Mouse (Mus musculus): ENCODE data around the gene Ralgps1. TPM values are rescaled to one million over a fixed set of nuclear protein-coding genes. Genes with fewer than 3 reads are reported as not detected.
"Not testable (repeated sequence)": the region's sequence is repeated elsewhere in the genome, so short reads cannot be mapped to it uniquely, and the experiment has no call there.

Ralgps1 gene
- polyA plus RNA-seq, 1 experiment: 0.53 TPM

- Histone ChIP-seq H3K27me3 (replicated peaks) (peaks cover 57% of the 10 kb centered on the region), H3K9me3 (no peaks in the 10 kb centered on the region), H3K36me3 (replicated peaks; ENCODE audit: low read length) (no peaks in the 10 kb centered on the region), H3K4me1 (peaks cover 33% of the 10 kb centered on the region), H3K4me3 (replicated peaks) (peak overlapping the region; percentile 50)
- TF ChIP-seq GATA1 (IDR thresholded peaks at IDR 0.05; ENCODE audit: borderline replicate concordance, low read length) (no peak), FLI1 (IDR thresholded peaks at IDR 0.05; ENCODE audit: low read length) (no peak)
Observed at GRCm38 (mm10) chr2:33129005-33129404, 242.3 kb downstream of the Ralgps1 start.

- Histone ChIP-seq H3K4me3 (replicated peaks) (no peak overlapping the region), H3K27me3 (replicated peaks) (peaks cover 52% of the 10 kb centered on the region), H3K9me3 (no peaks in the 10 kb centered on the region), H3K4me1 (peaks cover 26% of the 10 kb centered on the region), H3K36me3 (replicated peaks; ENCODE audit: low read length) (no peaks in the 10 kb centered on the region)
- TF ChIP-seq FLI1 (IDR thresholded peaks at IDR 0.05; ENCODE audit: low read length): no peak
- TF ChIP-seq GATA1 (IDR thresholded peaks at IDR 0.05; ENCODE audit: borderline replicate concordance, low read length): no peak
Observed at GRCm38 (mm10) chr2:33127271-33127670, 244.0 kb downstream of the Ralgps1 start.

GRCm38 (mm10) chr2:33122856-33123255 lies 248.4 kb downstream of the Ralgps1 start:
- no peak for TF ChIP-seq FLI1 (IDR thresholded peaks at IDR 0.05; ENCODE audit: low read length)
- no peak for TF ChIP-seq GATA1 (IDR thresholded peaks at IDR 0.05; ENCODE audit: borderline replicate concordance, low read length)
- no peaks in the 10 kb centered on the region for H3K9me3 ChIP-seq
- H3K4me1 ChIP-seq: no peaks in the 10 kb centered on the region
- H3K27me3 ChIP-seq (replicated peaks): peaks cover 49% of the 10 kb centered on the region
- H3K36me3 ChIP-seq (replicated peaks; ENCODE audit: low read length): no peaks in the 10 kb centered on the region
- H3K4me3 ChIP-seq (replicated peaks): no peak overlapping the region

- H3K4me3 ChIP-seq (replicated peaks): no peak overlapping the region
- H3K27me3 ChIP-seq (replicated peaks): peaks cover 48% of the 10 kb centered on the region
- TF ChIP-seq FLI1 (IDR thresholded peaks at IDR 0.05; ENCODE audit: low read length) (no peak), GATA1 (IDR thresholded peaks at IDR 0.05; ENCODE audit: borderline replicate concordance, low read length) (no peak)
- no peaks in the 10 kb centered on the region for H3K36me3 ChIP-seq (replicated peaks; ENCODE audit: low read length)
- H3K4me1 ChIP-seq: no peaks in the 10 kb centered on the region
- H3K9me3 ChIP-seq: no peaks in the 10 kb centered on the region
Observed at GRCm38 (mm10) chr2:33100536-33100935, 270.8 kb downstream of the Ralgps1 start.

- not testable (repeated sequence) for H3K4me1 ChIP-seq; H3K36me3 ChIP-seq (replicated peaks; ENCODE audit: low read length); H3K4me3 ChIP-seq (replicated peaks); H3K9me3 ChIP-seq
- H3K27me3 ChIP-seq (replicated peaks): peaks cover 49% of the 10 kb centered on the region
Observed at GRCm38 (mm10) chr2:33097326-33097725, 274.0 kb downstream of the Ralgps1 start.

- Histone ChIP-seq H3K36me3 (replicated peaks; ENCODE audit: low read length) (no peaks in the 10 kb centered on the region), H3K4me3 (replicated peaks) (no peak overlapping the region), H3K9me3 (no peaks in the 10 kb centered on the region), H3K27me3 (replicated peaks) (peaks cover 52% of the 10 kb centered on the region), H3K4me1 (no peaks in the 10 kb centered on the region)
- no peak for TF ChIP-seq GATA1 (IDR thresholded peaks at IDR 0.05; ENCODE audit: borderline replicate concordance, low read length)
- TF ChIP-seq FLI1 (IDR thresholded peaks at IDR 0.05; ENCODE audit: low read length): no peak
Observed at GRCm38 (mm10) chr2:33095221-33095671, 276.0 kb downstream of the Ralgps1 start.

- no peaks in the 10 kb centered on the region for H3K36me3 ChIP-seq (replicated peaks; ENCODE audit: low read length)
- no peak for TF ChIP-seq GATA1 (IDR thresholded peaks at IDR 0.05; ENCODE audit: borderline replicate concordance, low read length)
- TF ChIP-seq FLI1 (IDR thresholded peaks at IDR 0.05; ENCODE audit: low read length): no peak
- no peak overlapping the region for H3K4me3 ChIP-seq (replicated peaks)
- H3K4me1 ChIP-seq: no peaks in the 10 kb centered on the region
- peaks cover 35% of the 10 kb centered on the region for H3K27me3 ChIP-seq (replicated peaks)
- no peaks in the 10 kb centered on the region for H3K9me3 ChIP-seq
Observed at GRCm38 (mm10) chr2:33090620-33091520, 280.4 kb downstream of the Ralgps1 start.

GRCm38 (mm10) chr2:33090033-33090400 lies 281.3 kb downstream of the Ralgps1 start:
- not testable (repeated sequence) for H3K4me3 ChIP-seq (replicated peaks); H3K4me1 ChIP-seq; H3K9me3 ChIP-seq; H3K36me3 ChIP-seq (replicated peaks; ENCODE audit: low read length)
- H3K27me3 ChIP-seq (replicated peaks): peaks cover 26% of the 10 kb centered on the region

- TF ChIP-seq GATA1 (IDR thresholded peaks at IDR 0.05; ENCODE audit: borderline replicate concordance, low read length): no peak
- no peak for TF ChIP-seq FLI1 (IDR thresholded peaks at IDR 0.05; ENCODE audit: low read length)
- H3K4me1 ChIP-seq: no peaks in the 10 kb centered on the region; the same call in 1 of the 2 replicates
Observed at GRCm38 (mm10) chr2:33089356-33090032, 281.8 kb downstream of the Ralgps1 start.

GRCm38 (mm10) chr2:33086671-33087363 lies 284.5 kb downstream of the Ralgps1 start:
- TF ChIP-seq FLI1 (IDR thresholded peaks at IDR 0.05; ENCODE audit: low read length) (no peak), GATA1 (IDR thresholded peaks at IDR 0.05; ENCODE audit: borderline replicate concordance, low read length) (no peak)
- H3K4me1 ChIP-seq: peaks cover 6% of the 10 kb centered on the region
- no peaks in the 10 kb centered on the region for H3K36me3 ChIP-seq (replicated peaks; ENCODE audit: low read length)
- H3K9me3 ChIP-seq: no peaks in the 10 kb centered on the region
- no peak overlapping the region for H3K4me3 ChIP-seq (replicated peaks)
- H3K27me3 ChIP-seq (replicated peaks): peaks cover 33% of the 10 kb centered on the region

More at GRCm38 (mm10) chr2:33089356-33090032, 281.8 kb downstream of the Ralgps1 start:
- Histone ChIP-seq H3K27me3 (replicated peaks) (peaks cover 26% of the 10 kb centered on the region), H3K4me3 (replicated peaks) (no peak overlapping the region), H3K36me3 (replicated peaks; ENCODE audit: low read length) (no peaks in the 10 kb centered on the region), H3K9me3 (no peaks in the 10 kb centered on the region)
